Mouse (Mus musculus) cerebellum, adult 11 months (tissue): ENCODE data around the gene Krt18.

Source experiments
- DNase-seq: peaks from one replicate; pipeline ENCODE4 v3.0.0; 2022

Gene Krt18

GRCm38 (mm10) chr15:102012260-102012765 lies 15.7 kb upstream of the Krt18 start:
- no peak for DNase-seq

- no peak for DNase-seq
Measured at GRCm38 (mm10) chr15:102013651-102014050, 14.3 kb upstream of the Krt18 start.

GRCm38 (mm10) chr15:102014848-102015247 lies 13.1 kb upstream of the Krt18 start:
- DNase-seq = no peak

GRCm38 (mm10) chr15:102016096-102016495 lies 11.9 kb upstream of the Krt18 start:
- no peak for DNase-seq

- DNase-seq = no peak
Measured at GRCm38 (mm10) chr15:102016787-102017186, 11.2 kb upstream of the Krt18 start.

GRCm38 (mm10) chr15:102017918-102018463 lies 10.0 kb upstream of the Krt18 start:
- DNase-seq = no peak

GRCm38 (mm10) chr15:102022481-102022880 lies 5.5 kb upstream of the Krt18 start:
- no peak for DNase-seq

GRCm38 (mm10) chr15:102023888-102024287 lies 4.1 kb upstream of the Krt18 start:
- no peak for DNase-seq

- no peak for DNase-seq
Measured at GRCm38 (mm10) chr15:102025136-102025872, 2.7 kb upstream of the Krt18 start.

GRCm38 (mm10) chr15:102026430-102026829 lies 1.6 kb upstream of the Krt18 start:
- no peak for DNase-seq

- DNase-seq = no peak
Measured at GRCm38 (mm10) chr15:102034121-102035053, 6.4 kb downstream of the Krt18 start.

- DNase-seq = no peak
Measured at GRCm38 (mm10) chr15:102040277-102040676, 12.3 kb downstream of the Krt18 start.

- no peak for DNase-seq
Measured at GRCm38 (mm10) chr15:102041951-102042350, 14.0 kb downstream of the Krt18 start.

- DNase-seq = no peak
Measured at GRCm38 (mm10) chr15:102044745-102045144, 16.8 kb downstream of the Krt18 start.

GRCm38 (mm10) chr15:102045691-102046090 lies 17.7 kb downstream of the Krt18 start:
- DNase-seq = no peak

- DNase-seq = no peak
Measured at GRCm38 (mm10) chr15:102048006-102048405, 20.0 kb downstream of the Krt18 start.

GRCm38 (mm10) chr15:102049871-102050270 lies 21.9 kb downstream of the Krt18 start:
- no peak for DNase-seq

GRCm38 (mm10) chr15:102051920-102052683 lies 24.1 kb downstream of the Krt18 start:
- DNase-seq = no peak

GRCm38 (mm10) chr15:102056495-102057174 lies 28.7 kb downstream of the Krt18 start:
- no peak for DNase-seq

GRCm38 (mm10) chr15:102065661-102066325 lies 37.8 kb downstream of the Krt18 start:
- DNase-seq = peak; percentile 86
